ENCODE assay signal across 8 mouse cellular contexts in genomic region chrX:136740791-136741650, GRCm38 (mm10). TPM values are rescaled to one million over a fixed set of nuclear protein-coding genes. Genes with fewer than 3 reads are reported as not detected.
DNase-seq lines count a peak whose midpoint lies in the region; ATAC-seq and TF ChIP-seq lines count a peak whose summit lies in the region.

No protein-coding gene starts in this region.

- H3K9me3 ChIP-seq in heart, embryonic 13.5 days = no peaks in the 10 kb centered on the region
- no peaks in the 10 kb centered on the region for H3K9me3 ChIP-seq in liver, embryonic 12.5 days (replicated peaks)
- H3K9me3 ChIP-seq in stomach, postnatal 0 days (ENCODE audit: control insufficient read depth, low read length) = no peaks in the 10 kb centered on the region

- H3K4me3 ChIP-seq in heart, embryonic 13.5 days = peak overlapping the region; percentile 66
- peak overlapping the region; percentile 65 for H3K4me3 ChIP-seq in liver, embryonic 12.5 days
- H3K4me3 ChIP-seq in stomach, postnatal 0 days (ENCODE audit: low read depth, low read length) = peak overlapping the region; percentile 56

- peak; percentile 95 for DNase-seq in CD4-positive, CD25-positive, alpha-beta regulatory T cell, adult 2 months (ENCODE audit: low read depth, low spot score)
- peak; percentile 99 for DNase-seq in brain, embryonic 14.5 days (ENCODE audit: low read depth)
- DNase-seq in fat pad, adult 2 months (ENCODE audit: extremely low read depth, low read depth, low spot score) = peak; percentile 82
- peak; percentile 94 for DNase-seq in kidney, postnatal 10 days
- peak; percentile 93 to 94 for DNase-seq in natural killer cell, adult 2 months (ENCODE audit: low spot score in 2 of 2)
- DNase-seq in stomach, postnatal 0 days (ENCODE audit: low spot score) = peak; percentile 92

- peak overlapping the region; percentile 87 for H3K9ac ChIP-seq in heart, embryonic 13.5 days
- H3K9ac ChIP-seq in liver, embryonic 12.5 days = peak overlapping the region; percentile 73
- H3K9ac ChIP-seq in stomach, postnatal 0 days (ENCODE audit: low read length) = peak overlapping the region; percentile 70

- H3K4me1 ChIP-seq in heart, embryonic 13.5 days = peaks cover 8% of the 10 kb centered on the region
- peaks cover 8% of the 10 kb centered on the region for H3K4me1 ChIP-seq in liver, embryonic 12.5 days
- no peaks in the 10 kb centered on the region for H3K4me1 ChIP-seq in stomach, postnatal 0 days (replicated peaks; ENCODE audit: control insufficient read depth, insufficient read depth)

- peak overlapping the region; percentile 93 for H3K27ac ChIP-seq in heart, embryonic 13.5 days (replicated peaks)
- peak overlapping the region; percentile 87 for H3K27ac ChIP-seq in liver, embryonic 12.5 days
- peak overlapping the region; percentile 92 for H3K27ac ChIP-seq in stomach, postnatal 0 days (replicated peaks)

- no peak for TF ChIP-seq EP300 in stomach, postnatal 0 days (optimal IDR thresholded peaks at IDR 0.05)

- H3K4me2 ChIP-seq in heart, embryonic 13.5 days = peak overlapping the region; percentile 72
- H3K4me2 ChIP-seq in liver, embryonic 12.5 days = peak overlapping the region; percentile 74
- peak overlapping the region; percentile 52 for H3K4me2 ChIP-seq in stomach, postnatal 0 days (replicated peaks; ENCODE audit: low read depth)

- peak; percentile 64; the same call in 1 of the 2 replicates for TF ChIP-seq POLR2A in brain, embryonic 14.5 days (IDR thresholded peaks at IDR 0.05; ENCODE audit: borderline replicate concordance, extremely low read depth, insufficient read depth, insufficient read length, poor library complexity, severe bottlenecking)

- no peaks in the 10 kb centered on the region for H3K27me3 ChIP-seq in heart, embryonic 13.5 days (replicated peaks)
- H3K27me3 ChIP-seq in liver, embryonic 12.5 days (replicated peaks) = no peaks in the 10 kb centered on the region
- no peaks in the 10 kb centered on the region for H3K27me3 ChIP-seq in stomach, postnatal 0 days (ENCODE audit: control insufficient read depth, insufficient read depth, low read length)

- WGBS in heart, embryonic 13.5 days = 15% methylated on average over 39 of the region's 39 CpGs
- WGBS in liver, embryonic 12.5 days (ENCODE audit: insufficient replicate concordance) = 15% methylated on average over 39 of the region's 39 CpGs
- 20% methylated on average over 39 of the region's 39 CpGs for WGBS in stomach, postnatal 0 days

- TF ChIP-seq CTCF in brain, embryonic 14.5 days (IDR thresholded peaks at IDR 0.05; ENCODE audit: borderline replicate concordance, extremely low read depth, insufficient read depth, insufficient read length) = no peak
- TF ChIP-seq CTCF in stomach, postnatal 0 days (IDR thresholded peaks at IDR 0.05; ENCODE audit: low read depth) = no peak

- ATAC-seq in heart, embryonic 13.5 days (ENCODE audit: extremely low read depth, insufficient number of reproducible peaks, low FRiP score, low TSS enrichment) = peak; percentile 96
- ATAC-seq in liver, embryonic 12.5 days = peak; percentile 96
- ATAC-seq in stomach, postnatal 0 days (ENCODE audit: low FRiP score, low TSS enrichment) = peak; percentile 97

- H3K36me3 ChIP-seq in heart, embryonic 13.5 days = peaks cover 13% of the 10 kb centered on the region
- peaks cover 11% of the 10 kb centered on the region for H3K36me3 ChIP-seq in liver, embryonic 12.5 days
- H3K36me3 ChIP-seq in stomach, postnatal 0 days (ENCODE audit: control insufficient read depth, insufficient read depth, low read length) = 0 out of 2 replicates have a peak, but pooled peaks cover 2% of the 10 kb centered on the region

RNA-seq across cellular contexts. Expression of gene Morf4l2, which starts 2.5 kb away (rescaled TPM):
- 369 and 380 TPM in 2 replicates for polyA plus RNA-seq in brain, embryonic 14.5 days (2012; rRNA removed)
- polyA plus RNA-seq in heart, embryonic 13.5 days (2015; fragmentation: Nextera tagmentation; extraction: Ambion mirVana) = 334 and 360 TPM in 2 replicates
- polyA plus RNA-seq in liver, embryonic 12.5 days (2016; fragmentation: Nextera tagmentation; extraction: Ambion mirVana) = 261 and 263 TPM in 2 replicates
- polyA plus RNA-seq in stomach, postnatal 0 days (2015; fragmentation: Nextera tagmentation; extraction: Ambion mirVana) = 303 and 335 TPM in 2 replicates

RNA-seq across cellular contexts. Expression of gene Tceal1, which starts 33.2 kb away (rescaled TPM):
- polyA plus RNA-seq in brain, embryonic 14.5 days (2012; rRNA removed) = 10.9 and 11.8 TPM in 2 replicates
- 9.6 and 10.0 TPM in 2 replicates for polyA plus RNA-seq in heart, embryonic 13.5 days (2015; fragmentation: Nextera tagmentation; extraction: Ambion mirVana)
- polyA plus RNA-seq in liver, embryonic 12.5 days (2016; fragmentation: Nextera tagmentation; extraction: Ambion mirVana) = 1.0 and 1.4 TPM in 2 replicates
- 7.6 and 8.2 TPM in 2 replicates for polyA plus RNA-seq in stomach, postnatal 0 days (2015; fragmentation: Nextera tagmentation; extraction: Ambion mirVana)

RNA-seq across cellular contexts. Expression of gene Glra4, which starts 38.9 kb away (rescaled TPM):
- polyA plus RNA-seq in brain, embryonic 14.5 days (2012; rRNA removed) = 0.04 and 0.05 TPM in 2 replicates
- 0.10 and 0.12 TPM in 2 replicates for polyA plus RNA-seq in heart, embryonic 13.5 days (2015; fragmentation: Nextera tagmentation; extraction: Ambion mirVana)
- not detected in 2 replicates for polyA plus RNA-seq in liver, embryonic 12.5 days (2016; fragmentation: Nextera tagmentation; extraction: Ambion mirVana)
- polyA plus RNA-seq in stomach, postnatal 0 days (2015; fragmentation: Nextera tagmentation; extraction: Ambion mirVana) = not detected in 2 replicates

Comparison
In these comparisons a context has a peak if more than half of its experiments do, and no peak if none do; other contexts are left out.
1. Peak in every context shown above with its lines: DNase-seq, ATAC-seq, H3K4me3 ChIP-seq and H3K27ac ChIP-seq.